Mouse (Mus musculus) midbrain, embryonic 16.5 days (tissue): ENCODE results near the gene Lin28a. TPM values are rescaled to one million over a fixed set of nuclear protein-coding genes. Genes with fewer than 3 reads are reported as not detected.
"Not testable (repeated sequence)": the region's sequence is repeated elsewhere in the genome, so short reads cannot be mapped to it uniquely, and the experiment has no call there.

Experiments
- ATAC-seq: fragments of 200-750 bp; cut with Nextera tagmentation; 2 replicates; pipeline ENCODE4 v1.8.0; 2017; ENCODE audit warnings: moderate TSS enrichment
- H3K27ac ChIP-seq: fragments of 300-500 bp; sonication (generic); 2 replicates; pipeline ENCODE4 v1.5.1; 2014; ENCODE audit warnings: mild to moderate bottlenecking, low read length, mixed read lengths
- H3K27me3 ChIP-seq: fragments of 300-500 bp; sonication (generic); 2 replicates; pipeline ENCODE4 v1.6.1; 2014; ENCODE audit warnings: low read depth, low read length, mixed read lengths; ENCODE audit not compliant: control insufficient read depth, insufficient read depth
- H3K36me3 ChIP-seq: fragments of 300-500 bp; sonication (generic); 2 replicates; pipeline ENCODE4 v1.6.1; 2014; ENCODE audit warnings: mild to moderate bottlenecking, low read length, moderate library complexity, mixed read lengths; ENCODE audit not compliant: control insufficient read depth, insufficient read depth
- H3K4me1 ChIP-seq: fragments of 300-500 bp; sonication (generic); 2 replicates; pipeline ENCODE4 v1.6.1; 2014; ENCODE audit warnings: mild to moderate bottlenecking, low read length, mixed read lengths; ENCODE audit not compliant: control insufficient read depth, insufficient read depth
- H3K4me2 ChIP-seq: fragments of 300-500 bp; sonication (generic); 2 replicates; pipeline ENCODE4 v1.6.1; 2014; ENCODE audit warnings: mild to moderate bottlenecking, low read length, mixed read lengths
- H3K4me3 ChIP-seq: fragments of 300-500 bp; sonication (generic); 2 replicates; pipeline ENCODE4 v1.5.1; 2014; ENCODE audit warnings: low read depth, mild to moderate bottlenecking, low read length, moderate library complexity, mixed read lengths
- H3K9ac ChIP-seq: fragments of 300-500 bp; sonication (generic); 2 replicates; pipeline ENCODE4 v1.6.1; 2014; ENCODE audit warnings: low read depth, low read length, mixed read lengths
- H3K9me3 ChIP-seq: fragments of 300-500 bp; sonication (generic); replicated peaks from 2 replicates; pipeline ENCODE4 v1.6.1; 2014; ENCODE audit warnings: mild to moderate bottlenecking, low read length, mixed read lengths; ENCODE audit not compliant: control insufficient read depth, poor library complexity, severe bottlenecking
- WGBS: fragments of 180-500 bp; shearing (Covaris S2); extraction: QIAGEN DNeasy Blood & Tissue Kit; methylation state at CpG from one replicate; pipeline ENCODE4 v1.1.7; 2014; 5-methylcytosine and 5-hydroxymethylcytosine counted together
- polyA plus RNA-seq: library from polyadenylated mRNA; unstranded; fragments of >200 nt; fragmentation: Nextera tagmentation; extraction: Ambion mirVana; gene quantifications from 2 replicates; pipeline ENCODE4 v1.2.1, GENCODE M21; 2015

Gene Lin28a
- polyA plus RNA-seq, 1 experiment from 2014 or later = 0.44 TPM

- peak within 1 kb of the TSS; percentile 82 for H3K4me3 ChIP-seq
- H3K36me3 ChIP-seq = no peaks in the 10 kb centered on the region
- no peaks in the 10 kb centered on the region for H3K9me3 ChIP-seq
- peak within 1 kb of the TSS; percentile 96 for H3K4me2 ChIP-seq
- H3K27me3 ChIP-seq = no peaks in the 10 kb centered on the region
- peak within 1 kb of the TSS; percentile 72 for H3K27ac ChIP-seq
- peaks cover 11% of the 10 kb centered on the region for H3K4me1 ChIP-seq
- peak; percentile 96 for ATAC-seq
- WGBS = 1% methylated on average over 49 of the region's 49 CpGs
- H3K9ac ChIP-seq = peak within 1 kb of the TSS; percentile 79
Measured at GRCm38 (mm10) chr4:134000466-134001438, 17.9 kb downstream of the Lin28a start, which contains the start of gene Dhdds. Gene Dhdds, minus strand, starts transcription at chr4:134000918.

- WGBS = 90% methylated on average over 8 of the region's 8 CpGs
- no peak overlapping the region for H3K27ac ChIP-seq
- H3K9me3 ChIP-seq = no peaks in the 10 kb centered on the region
- H3K4me2 ChIP-seq = no peak overlapping the region
- peaks cover 20% of the 10 kb centered on the region for H3K36me3 ChIP-seq
- H3K27me3 ChIP-seq = no peaks in the 10 kb centered on the region
- H3K9ac ChIP-seq = no peak overlapping the region
- no peak for ATAC-seq
- no peak overlapping the region for H3K4me3 ChIP-seq
- H3K4me1 ChIP-seq = peaks cover 3% of the 10 kb centered on the region
Measured at GRCm38 (mm10) chr4:133994697-133995096, 23.9 kb downstream of the Lin28a start.

- Histone ChIP-seq H3K27ac (no peak overlapping the region), H3K4me2 (no peak overlapping the region), H3K9me3 (no peaks in the 10 kb centered on the region), H3K4me3 (no peak overlapping the region), H3K4me1 (no peaks in the 10 kb centered on the region), H3K9ac (no peak overlapping the region), H3K27me3 (no peaks in the 10 kb centered on the region), H3K36me3 (peaks cover 30% of the 10 kb centered on the region)
- no peak for ATAC-seq
- 91% methylated on average over 13 of the region's 13 CpGs for WGBS
Measured at GRCm38 (mm10) chr4:133991087-133991660, 27.5 kb downstream of the Lin28a start.

GRCm38 (mm10) chr4:133990035-133990434, 28.6 kb downstream of the Lin28a start:
- 63% methylated on average over 4 of the region's 4 CpGs for WGBS
- ATAC-seq = no peak

GRCm38 (mm10) chr4:133988289-133988688, 30.4 kb downstream of the Lin28a start:
- not testable (repeated sequence) for ATAC-seq, H3K4me3 ChIP-seq, H3K4me1 ChIP-seq, H3K27me3 ChIP-seq, H3K9me3 ChIP-seq, H3K4me2 ChIP-seq, H3K27ac ChIP-seq, H3K9ac ChIP-seq
- WGBS = 93% methylated on average over 8 of the region's 8 CpGs
- H3K36me3 ChIP-seq = peaks cover 22% of the 10 kb centered on the region

More at GRCm38 (mm10) chr4:133990035-133990434, 28.6 kb downstream of the Lin28a start:
- H3K27ac ChIP-seq = no peak overlapping the region
- no peaks in the 10 kb centered on the region for H3K27me3 ChIP-seq
- H3K4me3 ChIP-seq = no peak overlapping the region
- H3K4me2 ChIP-seq = no peak overlapping the region
- H3K9ac ChIP-seq = no peak overlapping the region
- H3K36me3 ChIP-seq = peaks cover 29% of the 10 kb centered on the region
- no peaks in the 10 kb centered on the region for H3K4me1 ChIP-seq
- H3K9me3 ChIP-seq = no peaks in the 10 kb centered on the region

- H3K36me3 ChIP-seq = peaks cover 21% of the 10 kb centered on the region; the same call in 1 of the 2 replicates
Measured at GRCm38 (mm10) chr4:133982936-133983335, 35.7 kb downstream of the Lin28a start.

GRCm38 (mm10) chr4:133980496-133980895, 38.1 kb downstream of the Lin28a start:
- no peak overlapping the region for H3K9ac ChIP-seq
- ATAC-seq = no peak
- H3K4me3 ChIP-seq = no peak overlapping the region
- 88% methylated on average over 5 of the region's 5 CpGs for WGBS
- no peak overlapping the region for H3K27ac ChIP-seq
- no peaks in the 10 kb centered on the region for H3K9me3 ChIP-seq
- H3K4me1 ChIP-seq = no peaks in the 10 kb centered on the region
- no peak overlapping the region for H3K4me2 ChIP-seq
- H3K27me3 ChIP-seq = no peaks in the 10 kb centered on the region
- peaks cover 18% of the 10 kb centered on the region for H3K36me3 ChIP-seq

More at GRCm38 (mm10) chr4:133982936-133983335, 35.7 kb downstream of the Lin28a start:
- no peaks in the 10 kb centered on the region for H3K9me3 ChIP-seq
- H3K27ac ChIP-seq = no peak overlapping the region
- no peaks in the 10 kb centered on the region for H3K27me3 ChIP-seq
- WGBS = 83% methylated on average over 13 of the region's 13 CpGs
- ATAC-seq = no peak
- no peaks in the 10 kb centered on the region for H3K4me1 ChIP-seq
- H3K9ac ChIP-seq = no peak overlapping the region
- H3K4me3 ChIP-seq = no peak overlapping the region
- H3K4me2 ChIP-seq = no peak overlapping the region

- H3K9ac ChIP-seq = no peak overlapping the region
- H3K4me1 ChIP-seq = no peaks in the 10 kb centered on the region
- H3K4me2 ChIP-seq = no peak overlapping the region
- H3K9me3 ChIP-seq = no peaks in the 10 kb centered on the region
- H3K27ac ChIP-seq = no peak overlapping the region
- WGBS = 95% methylated on average over 10 of the region's 10 CpGs
- no peak for ATAC-seq
- H3K4me3 ChIP-seq = no peak overlapping the region
- no peaks in the 10 kb centered on the region for H3K27me3 ChIP-seq
- peaks cover 18% of the 10 kb centered on the region for H3K36me3 ChIP-seq
Measured at GRCm38 (mm10) chr4:133978021-133978711, 40.5 kb downstream of the Lin28a start.
